Mouse (Mus musculus) lung, postnatal 25 days (tissue): Measurements from ENCODE around the gene Zranb1.
A peak's percentile ranks its signal among the peaks of the same experiment; 100 is the strongest.

Source experiments
- DNase-seq: peaks from one replicate; pipeline ENCODE4 v3.0.0; 2022; ENCODE audit warnings: low spot score

Gene Zranb1

DNA sequence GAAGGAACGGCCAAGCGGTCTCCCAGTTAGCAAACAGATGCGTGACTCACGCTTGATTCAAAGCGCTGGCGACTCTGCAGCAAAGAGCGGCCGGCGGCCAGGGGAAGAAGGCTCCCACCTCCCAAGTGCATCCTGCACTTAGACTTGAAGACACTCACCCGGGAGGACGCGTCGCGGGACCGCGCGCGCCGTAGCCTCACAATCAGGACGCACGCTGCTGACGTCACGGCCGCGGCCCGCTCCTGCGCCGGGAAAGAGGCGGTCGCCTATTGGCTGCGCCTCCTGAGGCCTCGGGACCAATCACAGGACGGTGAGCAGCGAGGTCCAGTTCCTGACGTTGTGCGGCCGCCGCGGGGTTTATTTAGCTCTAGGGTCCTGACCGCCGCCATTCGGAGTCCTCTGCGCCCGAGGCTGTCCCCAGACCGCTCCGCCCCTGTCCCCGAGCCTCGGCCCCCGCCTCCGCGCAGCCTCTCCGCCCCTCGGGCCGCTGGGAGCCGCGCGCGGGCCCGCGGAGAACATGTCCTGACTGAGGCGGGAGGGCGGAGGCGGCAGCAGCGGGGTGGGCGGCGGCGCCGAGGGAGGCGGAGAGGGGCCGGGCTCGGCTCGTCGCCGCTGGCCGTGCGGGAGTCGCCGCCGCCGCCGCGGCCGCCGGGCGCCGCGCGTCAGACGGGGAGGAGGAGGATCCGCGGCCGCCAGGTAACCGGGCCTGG, at the start of gene Zranb1:
TSS of gene Zranb1 (plus strand) at position 293 of the 710 bp plus-strand sequence.
- DNase-seq: peak; percentile 98

DNA sequence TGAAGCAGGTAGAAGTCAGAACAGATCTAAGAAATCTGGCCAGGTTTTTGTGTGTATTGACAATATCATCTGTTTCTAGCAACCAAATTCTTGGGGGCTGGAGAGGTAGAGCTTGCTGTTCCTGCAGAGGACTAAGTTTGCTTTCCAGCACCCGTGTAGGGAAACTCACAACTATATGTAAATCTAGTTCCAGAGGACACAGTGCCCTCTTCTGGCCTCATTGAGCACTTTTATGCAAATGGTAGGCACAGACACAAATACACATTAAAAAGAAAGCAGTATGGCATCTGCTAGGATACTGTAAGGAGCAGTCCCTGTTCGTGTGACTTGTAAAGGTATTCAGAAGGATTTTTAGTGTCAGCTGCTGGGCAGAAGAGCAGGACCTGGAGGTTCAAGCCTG, 48.6 kb upstream of the Zranb1 start:
- no peak for DNase-seq

DNA sequence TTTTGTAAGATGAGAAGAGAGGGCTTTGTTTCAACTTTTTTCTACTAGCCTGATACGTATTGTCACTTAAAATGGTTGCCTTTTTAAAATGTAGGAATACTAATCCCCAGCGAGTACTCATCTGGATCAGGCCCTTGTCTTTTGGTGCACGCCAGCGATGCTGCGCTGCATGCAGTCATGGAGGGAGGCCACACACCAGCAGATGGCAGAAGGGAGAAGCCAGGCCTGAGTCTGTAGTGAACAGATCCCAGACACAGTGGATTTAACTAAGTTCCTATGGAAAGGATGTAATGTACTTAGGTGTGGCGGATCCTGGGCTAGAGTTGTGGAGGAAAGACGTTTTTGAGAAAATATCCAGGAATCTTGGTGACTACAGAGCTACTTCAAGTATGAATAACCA, 46.9 kb upstream of the Zranb1 start:
- DNase-seq: no peak

DNA sequence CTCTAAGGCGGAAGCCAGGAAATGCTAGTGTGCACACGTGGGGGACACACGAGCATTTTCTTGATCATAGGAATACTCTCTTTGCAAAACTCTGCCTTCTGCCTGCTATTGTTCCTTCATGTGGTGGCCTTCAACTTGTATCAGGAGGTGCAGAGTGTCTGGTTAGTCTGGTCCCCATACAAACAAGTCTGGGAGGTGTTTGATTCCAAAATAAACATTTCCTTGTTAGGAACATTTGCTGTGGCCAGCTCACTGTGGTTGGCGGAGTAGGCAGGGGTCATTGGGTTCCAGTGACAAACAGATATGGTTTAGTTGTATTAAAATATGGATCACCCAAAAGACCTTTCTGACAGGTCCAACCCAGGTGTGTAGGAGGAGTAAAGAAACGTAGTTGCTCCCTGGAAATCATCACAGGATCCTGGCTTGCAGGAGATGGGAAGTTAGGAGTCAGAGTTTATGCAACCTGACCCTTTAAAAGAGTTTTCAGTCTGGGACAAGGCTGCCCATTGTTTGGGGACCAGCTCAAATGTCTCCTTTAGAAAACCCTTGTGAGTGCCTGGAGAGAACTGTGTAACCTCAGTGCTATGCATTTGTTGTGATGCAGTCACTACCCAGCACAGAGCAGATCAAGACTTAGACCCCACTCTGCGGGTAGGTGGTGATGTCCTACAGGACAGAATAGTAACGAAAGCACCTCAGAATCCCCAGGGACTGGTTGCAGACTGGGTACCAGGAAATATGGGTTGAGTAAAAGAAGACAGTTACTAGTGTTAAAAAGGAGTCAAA, 43.7 kb upstream of the Zranb1 start:
- peak; percentile 21 for DNase-seq

DNA sequence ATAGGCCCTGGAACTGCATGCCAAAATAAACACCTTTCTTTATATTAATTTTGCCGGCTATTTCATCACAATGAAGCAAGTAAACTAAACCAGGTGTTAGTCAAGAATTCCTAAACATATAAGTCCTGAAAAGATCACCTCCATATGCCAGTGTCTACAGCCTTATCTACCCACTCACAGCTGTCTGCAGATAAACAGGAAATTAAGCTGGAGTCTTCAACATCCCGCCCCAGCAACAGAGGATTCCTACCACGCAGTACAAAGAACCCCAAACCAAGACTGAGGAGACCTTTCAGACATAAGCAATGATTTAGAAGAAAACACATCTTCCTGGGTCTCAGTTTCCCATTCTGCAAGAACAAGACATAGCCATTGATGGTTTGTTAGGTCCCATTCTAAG, 42.9 kb upstream of the Zranb1 start:
- DNase-seq: no peak

DNA sequence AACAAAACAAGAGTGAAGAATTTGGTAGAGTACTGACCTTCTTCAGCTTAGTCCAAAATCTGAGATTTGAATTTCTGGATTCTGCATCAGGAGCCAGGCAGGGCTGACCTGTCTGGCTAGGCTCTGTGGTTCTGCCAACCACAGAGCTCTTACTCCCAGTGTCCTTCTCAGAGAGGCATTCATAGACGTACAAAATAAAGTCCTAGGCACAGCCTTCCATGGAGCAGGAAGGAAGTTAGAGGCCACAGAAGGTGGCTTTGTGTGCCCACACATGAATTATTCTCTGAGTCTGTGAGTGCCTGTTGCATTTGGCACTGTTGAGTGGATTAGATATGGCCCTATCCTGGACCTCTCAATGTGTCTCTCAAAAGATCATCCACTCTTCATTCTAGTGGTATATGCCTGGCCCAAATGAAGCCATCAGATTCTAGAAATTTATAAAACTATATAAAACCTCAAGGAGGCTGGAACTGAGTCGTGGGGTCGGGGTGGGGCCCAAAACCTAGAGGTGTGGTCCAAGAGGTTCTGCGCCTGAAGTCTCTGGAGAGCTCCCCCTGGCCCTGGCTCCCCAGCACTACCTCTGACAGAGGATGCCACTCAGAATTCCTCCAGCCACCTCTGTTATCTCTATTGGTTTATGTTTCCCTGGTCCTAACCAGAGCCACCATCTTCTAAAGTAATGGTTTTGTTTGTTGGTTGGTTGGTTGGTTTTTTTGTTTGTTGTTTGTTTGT, 42.3 kb upstream of the Zranb1 start:
- DNase-seq: no peak

DNA sequence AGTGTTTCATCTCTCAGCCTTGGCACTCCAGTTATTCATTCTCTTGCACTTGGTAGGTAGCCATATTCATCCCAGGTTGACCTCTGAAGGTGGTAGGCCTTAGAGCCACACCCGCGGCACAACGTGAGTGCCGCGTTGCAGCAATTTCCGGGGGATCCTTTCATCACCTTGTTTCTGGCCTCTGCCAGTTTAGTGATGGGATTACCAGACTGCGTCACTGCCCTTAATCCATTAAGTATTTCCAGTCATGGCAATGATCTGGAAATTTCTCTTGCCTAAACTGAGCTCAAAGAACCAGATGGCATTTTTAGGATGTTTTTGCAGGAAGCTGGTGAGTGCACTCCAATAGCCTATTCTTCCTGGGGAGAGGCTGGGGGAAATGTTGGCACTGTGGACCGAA, 41.3 kb upstream of the Zranb1 start:
- no peak for DNase-seq

DNA sequence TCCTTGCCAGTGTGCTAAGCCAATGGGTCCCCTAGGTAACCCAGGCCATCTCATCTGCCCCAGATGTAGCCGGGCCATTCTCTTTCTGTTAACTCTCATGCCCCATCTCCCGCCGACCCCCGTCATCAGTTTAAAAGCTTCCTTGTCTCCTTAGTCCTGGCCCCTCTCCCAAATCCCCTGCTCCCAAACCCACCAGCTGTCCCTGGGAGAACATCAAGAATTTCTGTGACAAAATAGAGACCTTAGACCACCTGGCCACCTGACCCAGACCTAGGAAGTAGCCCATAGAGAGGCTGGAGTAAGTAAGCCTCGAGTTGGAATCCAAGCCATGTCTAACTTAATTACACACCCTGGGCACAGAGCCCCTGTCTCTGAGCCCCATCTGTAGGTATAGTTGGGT, 40.7 kb upstream of the Zranb1 start:
- DNase-seq: no peak

DNA sequence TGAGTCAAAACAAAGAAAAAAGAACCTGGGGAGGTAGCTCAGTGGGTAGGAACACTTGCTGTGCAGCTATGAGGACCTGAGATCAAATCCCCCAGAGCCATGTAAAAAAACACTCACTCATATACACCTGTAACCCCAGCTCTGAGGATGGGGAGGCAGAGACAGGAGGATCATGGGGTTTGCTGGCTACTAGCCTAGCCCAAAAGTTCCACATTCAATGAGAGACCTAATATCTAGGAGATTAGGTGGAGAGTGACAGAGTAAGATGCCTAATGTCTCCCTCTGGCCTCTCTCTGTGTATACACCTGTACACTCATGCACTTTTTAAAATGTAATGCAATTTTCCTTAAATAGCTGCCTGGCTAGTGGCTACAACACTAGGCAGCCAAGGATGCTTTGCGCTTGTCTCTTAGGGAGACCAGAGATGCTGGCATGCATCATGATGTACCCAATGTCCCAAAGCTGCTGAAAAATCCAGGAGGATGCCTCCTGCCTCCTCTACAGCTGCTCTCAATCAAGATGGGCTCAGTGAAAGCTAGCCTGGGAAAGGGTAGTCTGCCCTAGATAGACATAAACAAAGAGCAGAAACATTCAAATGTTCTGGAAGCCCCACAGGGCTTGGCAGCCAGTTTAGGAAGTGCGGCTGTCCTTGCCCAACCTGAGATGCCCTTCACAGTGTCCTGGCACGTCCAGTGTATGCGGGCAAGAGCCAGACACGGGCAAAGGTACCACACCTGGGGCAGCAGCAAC, 39.2 kb upstream of the Zranb1 start:
- no peak for DNase-seq

DNA sequence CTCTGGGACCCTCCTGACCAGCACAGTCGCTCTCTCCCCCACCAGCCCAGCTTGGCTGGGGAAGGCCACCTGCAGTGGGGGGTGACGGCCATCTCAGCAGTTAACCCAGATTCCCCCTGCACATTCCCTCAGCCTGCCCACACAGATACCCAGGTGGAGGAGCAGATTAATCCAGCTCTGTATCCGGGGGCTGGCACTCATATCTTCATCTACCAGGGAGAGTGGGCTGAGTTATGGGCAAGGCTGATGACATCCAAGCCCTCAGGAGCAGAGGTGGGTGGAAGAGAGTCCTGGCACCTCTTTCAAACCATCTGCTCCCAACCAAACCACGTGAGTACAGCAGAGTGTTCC, 38.7 kb upstream of the Zranb1 start:
- DNase-seq: no peak

DNA sequence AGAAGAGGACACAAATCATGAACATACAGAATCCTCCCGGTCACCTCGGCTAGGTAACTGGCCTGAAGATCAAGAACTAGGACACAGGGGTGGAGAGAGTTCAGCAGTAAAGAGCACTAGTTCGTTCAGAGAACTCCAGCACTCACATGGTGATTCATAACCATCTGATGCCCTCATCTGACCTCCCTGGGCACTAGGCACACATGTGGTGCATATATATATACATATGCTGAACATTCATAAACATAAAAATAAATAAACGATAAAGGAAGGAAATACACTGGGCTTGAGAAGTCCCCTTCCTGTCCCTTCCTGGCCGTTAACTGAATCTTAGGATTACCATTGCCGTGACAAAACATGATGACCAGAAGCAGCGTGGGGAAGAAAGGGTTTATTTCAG, 38.1 kb upstream of the Zranb1 start:
- no peak for DNase-seq

DNA sequence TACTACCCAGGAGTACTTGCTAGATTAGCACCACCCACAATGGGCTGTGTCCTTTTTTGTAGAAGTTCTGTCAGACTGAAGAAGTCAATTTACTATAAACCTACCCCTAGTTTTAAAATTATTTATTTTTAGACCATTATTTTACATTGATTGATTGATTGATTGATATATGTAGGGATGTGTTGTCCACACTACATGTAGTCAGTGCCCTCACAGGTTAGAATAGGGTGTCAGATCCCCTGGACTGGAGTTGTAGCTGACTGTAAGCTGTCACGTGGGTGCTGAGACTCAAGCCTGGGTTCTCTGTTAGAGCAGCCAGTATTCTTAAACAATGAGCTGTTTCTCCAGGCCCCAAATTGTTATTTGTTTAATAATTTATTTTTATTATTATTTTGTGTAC, 37.6 kb upstream of the Zranb1 start:
- no peak for DNase-seq

DNA sequence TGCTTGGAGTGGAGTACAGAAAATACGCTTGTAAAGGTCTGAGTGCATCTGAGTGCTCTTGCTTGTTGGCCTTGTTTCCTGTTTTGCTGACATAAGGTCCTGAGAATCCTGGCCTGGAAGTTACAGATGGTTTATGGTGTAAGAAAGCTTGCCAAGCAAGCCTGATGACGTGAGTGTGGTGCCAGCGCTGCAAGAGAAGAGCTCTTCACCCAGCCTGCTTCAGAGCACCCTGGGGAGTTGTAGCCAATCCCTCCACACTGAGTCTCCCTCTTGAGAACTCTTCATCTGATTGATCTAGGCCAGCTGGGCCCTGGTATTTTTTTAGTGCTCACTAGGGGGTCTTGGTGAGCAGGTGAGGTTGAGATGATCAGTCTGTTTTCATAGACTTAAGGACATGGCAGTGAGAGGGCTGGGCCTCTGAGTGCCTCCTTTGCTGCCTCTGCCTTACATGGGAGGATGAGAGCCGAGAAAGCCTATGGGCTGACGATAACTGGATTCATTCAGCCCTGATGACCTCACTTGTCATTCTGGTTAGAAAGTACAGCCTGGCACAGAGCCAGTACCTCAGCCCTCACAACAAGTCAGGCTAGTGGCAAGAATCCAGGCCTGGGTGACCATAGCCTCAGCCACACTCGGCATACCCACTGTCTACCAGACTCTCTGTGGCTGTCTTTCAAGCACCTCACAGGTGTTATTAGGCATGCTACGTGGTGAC, 35.9 kb upstream of the Zranb1 start:
- DNase-seq: peak; percentile 79

DNA sequence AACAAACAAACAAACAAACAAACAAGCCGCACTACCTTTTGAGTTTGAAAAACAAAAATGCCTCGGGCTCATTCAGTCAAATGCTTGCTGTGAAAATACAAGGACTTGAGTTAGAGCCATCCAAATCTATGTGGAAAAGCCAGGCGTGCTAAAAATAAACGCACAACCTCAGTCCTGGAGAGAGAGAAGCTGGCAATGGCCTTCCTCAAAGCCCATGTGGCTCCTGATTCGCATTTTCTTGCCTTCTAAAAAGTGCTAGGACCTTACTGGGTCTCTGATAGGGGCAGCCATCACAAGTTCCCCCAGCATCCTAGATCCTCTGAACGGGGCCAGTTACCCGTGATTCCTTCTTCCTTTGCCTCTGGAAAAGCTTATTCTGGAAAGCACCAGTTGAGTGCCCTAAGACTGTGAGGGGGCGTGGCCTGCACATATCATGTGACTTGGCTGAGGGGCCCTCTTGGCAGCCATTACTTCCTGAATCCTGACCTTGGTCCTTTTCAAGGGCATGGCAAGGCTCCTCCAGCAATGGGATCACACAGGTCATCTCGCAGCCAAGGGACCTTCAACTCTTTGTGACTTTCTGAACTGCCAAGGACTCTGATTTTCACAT, 34.6 kb upstream of the Zranb1 start:
- no peak for DNase-seq

DNA sequence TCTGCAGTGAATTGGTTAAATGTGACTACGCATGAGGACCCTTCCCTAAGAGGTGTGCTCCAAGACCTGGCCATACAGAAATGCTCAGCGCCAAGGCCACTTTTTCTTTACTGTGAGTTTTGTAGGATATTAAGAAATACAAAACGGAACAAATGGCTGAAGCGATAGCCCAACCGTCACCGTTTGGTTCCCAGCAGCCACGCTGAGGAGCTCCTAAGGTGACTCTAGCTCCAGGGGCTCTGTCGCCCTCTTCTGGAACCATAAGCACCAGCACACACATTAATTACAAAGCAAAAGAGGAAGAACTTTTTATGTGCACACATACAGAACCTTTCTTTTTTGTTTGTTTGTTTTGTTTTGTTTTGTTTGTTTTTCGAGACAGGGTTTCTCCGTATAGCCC, 33.7 kb upstream of the Zranb1 start:
- DNase-seq: no peak

DNA sequence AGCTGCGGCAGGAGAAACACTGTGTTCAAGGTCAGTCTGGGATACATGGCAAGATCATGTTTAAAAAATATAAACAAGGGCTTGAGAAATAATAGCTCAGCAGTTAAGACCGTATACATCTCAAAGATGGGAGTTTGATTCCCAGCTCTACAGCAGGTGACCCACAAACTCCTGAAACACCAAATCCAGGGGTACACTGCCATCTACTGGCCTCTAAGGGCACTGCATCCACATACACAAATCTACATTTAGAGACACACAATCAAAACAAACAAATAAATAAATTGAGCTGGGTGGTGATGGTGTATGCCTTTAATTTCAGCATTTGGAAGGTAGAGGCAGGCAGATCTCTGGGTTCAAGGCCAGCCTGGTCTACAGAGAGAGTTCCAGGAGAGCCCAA, 32.7 kb upstream of the Zranb1 start:
- no peak for DNase-seq

DNA sequence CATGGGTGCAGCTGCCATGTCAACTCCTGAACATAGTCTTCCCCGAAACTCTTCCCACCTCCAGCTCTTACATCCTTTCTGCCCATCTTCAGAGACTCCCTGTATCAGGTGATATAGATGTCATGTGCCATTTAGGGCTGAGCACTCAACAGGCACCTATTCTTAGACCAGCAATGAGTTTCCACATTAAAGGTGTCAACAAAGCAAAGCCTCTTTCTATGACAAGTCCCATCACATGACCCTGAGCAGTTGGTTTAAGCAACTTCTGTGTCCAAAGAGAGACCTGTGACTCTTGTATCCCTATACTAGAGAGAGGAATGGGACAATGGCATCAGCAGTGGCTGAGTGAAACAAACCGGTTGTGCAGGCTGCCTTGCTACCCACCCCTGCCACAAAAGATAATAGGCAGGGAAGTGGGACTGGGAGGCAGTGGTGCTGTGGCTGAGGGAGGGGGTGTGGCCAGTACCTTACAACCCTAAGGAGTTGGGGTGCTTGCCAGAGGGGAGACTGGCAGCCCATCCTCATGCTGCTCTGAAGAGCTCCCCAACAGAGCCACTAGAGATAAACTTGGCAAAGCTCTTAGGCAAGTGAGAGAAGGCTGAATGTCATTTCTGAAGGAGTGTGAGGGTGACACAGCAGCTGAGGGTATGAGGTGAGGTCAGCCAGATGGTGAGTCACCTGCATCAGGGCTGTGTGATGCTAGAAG, 30.0 kb upstream of the Zranb1 start:
- no peak for DNase-seq

DNA sequence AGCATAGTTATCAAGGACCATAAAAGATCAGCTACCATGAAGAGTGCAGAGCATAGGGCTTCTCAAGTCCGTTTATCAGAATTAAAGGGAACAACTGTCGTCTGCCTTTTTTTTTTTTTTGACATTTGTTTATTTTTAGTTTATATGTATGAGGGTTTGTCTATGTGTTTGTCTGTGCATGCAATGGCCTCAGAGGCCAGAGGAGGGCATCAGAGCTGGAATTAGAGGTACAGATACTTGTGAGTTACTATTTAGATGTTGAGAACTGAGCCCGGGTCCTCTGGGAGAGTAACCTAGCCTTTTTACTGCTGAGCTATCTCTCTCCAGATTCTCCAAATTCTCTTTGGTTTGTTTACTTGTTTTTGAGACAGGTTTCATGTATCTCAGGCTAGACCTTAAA, 27.1 kb upstream of the Zranb1 start:
- no peak for DNase-seq

DNA sequence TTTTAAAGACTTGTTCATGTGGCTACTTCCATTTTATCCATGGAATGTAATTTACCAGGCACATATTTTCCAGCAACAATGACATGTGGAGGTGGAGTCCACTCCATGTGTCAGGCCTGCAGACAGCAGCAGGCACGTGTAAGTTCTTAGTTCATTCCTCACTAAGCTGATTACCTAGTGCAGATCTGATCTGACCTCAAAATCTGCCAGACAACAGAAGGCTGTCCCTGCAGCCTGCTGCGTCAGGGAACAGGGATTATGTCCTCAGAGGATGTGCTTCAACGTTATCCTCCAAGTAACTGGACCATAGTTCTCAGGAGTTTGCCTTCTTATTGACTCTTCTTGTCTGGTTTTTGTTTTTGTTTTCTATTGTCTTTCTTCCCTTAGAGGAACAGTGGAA, 9.0 kb upstream of the Zranb1 start:
- DNase-seq: no peak

DNA sequence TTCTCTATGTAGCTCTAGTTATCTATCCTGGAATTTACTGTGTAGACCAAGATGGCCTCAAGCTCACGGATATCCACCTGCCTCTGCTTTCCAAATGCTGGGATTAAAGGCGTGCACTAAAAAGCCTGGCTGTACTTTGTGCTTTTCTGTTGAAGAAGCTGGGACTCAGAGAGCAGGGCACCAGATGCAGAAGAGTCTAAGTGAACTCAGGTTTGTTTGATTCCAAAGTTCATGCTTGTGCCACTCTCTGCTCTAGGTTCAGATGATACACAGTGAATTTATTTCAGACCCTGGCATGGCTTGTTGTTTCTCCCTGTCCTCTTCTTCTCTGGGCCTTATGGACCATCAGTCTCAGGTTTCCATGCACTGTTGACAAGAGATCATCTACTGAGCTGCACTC, 5.7 kb upstream of the Zranb1 start:
- DNase-seq: no peak

DNA sequence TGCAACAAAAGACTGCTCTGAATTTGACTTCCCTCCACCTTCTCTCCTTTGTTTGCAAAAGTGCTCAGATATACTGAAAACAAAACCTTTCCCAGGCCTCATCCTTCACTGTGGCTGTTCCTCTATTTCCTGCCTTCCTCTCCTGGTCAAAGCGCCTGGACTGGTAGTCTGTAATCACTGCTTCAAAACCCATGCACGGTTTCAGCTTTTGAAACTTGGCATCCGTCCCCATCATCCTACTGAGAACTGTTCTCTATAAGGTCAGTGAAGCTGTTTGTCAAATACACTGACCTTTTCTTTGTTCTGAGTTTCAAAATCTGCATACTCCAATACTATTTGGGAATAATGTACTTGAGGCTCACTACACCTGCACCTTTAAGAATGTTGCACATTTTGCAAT, 3.7 kb upstream of the Zranb1 start:
- no peak for DNase-seq
